Mouse (Mus musculus): ENCODE results near the gene Atg13. TPM values are rescaled to one million over a fixed set of nuclear protein-coding genes. Genes with fewer than 3 reads are reported as not detected.
"Not testable (repeated sequence)": the region's sequence is repeated elsewhere in the genome, so short reads cannot be mapped to it uniquely, and the experiment has no call there.

Gene Atg13
- polyA plus RNA-seq (2016; fragmentation: Nextera tagmentation; extraction: Ambion mirVana), result 29.3 and 29.8 TPM in 2 replicates

- peak within 1 kb of the TSS; percentile 77 for H3K27ac ChIP-seq
- peak within 1 kb of the TSS; percentile 63 for H3K9ac ChIP-seq
- no peaks in the 10 kb centered on the region for H3K36me3 ChIP-seq
- peak; percentile 94 for ATAC-seq (ENCODE audit: insufficient number of reproducible peaks, insufficient read depth, low FRiP score, low TSS enrichment)
- peak within 1 kb of the TSS; percentile 68 for H3K4me3 ChIP-seq
- H3K27me3 ChIP-seq, result no peaks in the 10 kb centered on the region
- peaks cover 16% of the 10 kb centered on the region for H3K4me1 ChIP-seq
- H3K4me2 ChIP-seq (replicated peaks), result peak within 1 kb of the TSS; percentile 82
- under 1% methylated on average over 66 of the region's 66 CpGs for WGBS
- H3K9me3 ChIP-seq, result no peaks in the 10 kb centered on the region
These were observed at the start of gene Atg13, which contains the start of gene Harbi1 for GRCm38 (mm10) chr2:91710272-91711234. Gene Atg13 (minus strand): TSS chr2:91710576. Gene Harbi1 (plus strand): TSS chr2:91710852.

- Histone ChIP-seq H3K4me1 (no peaks in the 10 kb centered on the region), H3K36me3 (no peaks in the 10 kb centered on the region), H3K9ac (no peak overlapping the region), H3K27ac (no peak overlapping the region), H3K27me3 (no peaks in the 10 kb centered on the region), H3K4me3 (no peak overlapping the region), H3K9me3 (no peaks in the 10 kb centered on the region), H3K4me2 (replicated peaks) (no peak overlapping the region)
- ATAC-seq (ENCODE audit: insufficient number of reproducible peaks, insufficient read depth, low FRiP score, low TSS enrichment), result no peak
- WGBS, result 70% methylated on average over 2 of the region's 2 CpGs
These were observed 39.5 kb upstream of the Atg13 start for GRCm38 (mm10) chr2:91749811-91750261.

- no peak overlapping the region for H3K4me3 ChIP-seq
- no peak for ATAC-seq (ENCODE audit: insufficient number of reproducible peaks, insufficient read depth, low FRiP score, low TSS enrichment)
- no peak overlapping the region for H3K27ac ChIP-seq
- no peaks in the 10 kb centered on the region for H3K36me3 ChIP-seq
- no peaks in the 10 kb centered on the region for H3K9me3 ChIP-seq
- WGBS, result 90% methylated on average over 5 of the region's 5 CpGs
- no peak overlapping the region for H3K9ac ChIP-seq
- H3K27me3 ChIP-seq, result no peaks in the 10 kb centered on the region
- H3K4me1 ChIP-seq, result no peaks in the 10 kb centered on the region
- no peak overlapping the region for H3K4me2 ChIP-seq (replicated peaks)
These were observed 34.3 kb upstream of the Atg13 start for GRCm38 (mm10) chr2:91744686-91745085.

- WGBS, result 93% methylated on average over 1 of the region's 1 CpGs
These were observed 29.2 kb upstream of the Atg13 start for GRCm38 (mm10) chr2:91739586-91739985.

GRCm38 (mm10) chr2:91735221-91735620, 24.8 kb upstream of the Atg13 start:
- no peaks in the 10 kb centered on the region for H3K27me3 ChIP-seq
- no peak overlapping the region for H3K4me3 ChIP-seq
- no peak overlapping the region for H3K9ac ChIP-seq
- ATAC-seq (ENCODE audit: insufficient number of reproducible peaks, insufficient read depth, low FRiP score, low TSS enrichment), result no peak
- no peak overlapping the region for H3K4me2 ChIP-seq (replicated peaks)
- H3K36me3 ChIP-seq, result no peaks in the 10 kb centered on the region
- H3K27ac ChIP-seq, result no peak overlapping the region
- 0 out of 2 replicates have a peak, but pooled peaks cover 3% of the 10 kb centered on the region for H3K4me1 ChIP-seq
- H3K9me3 ChIP-seq, result no peaks in the 10 kb centered on the region
- 89% methylated on average over 5 of the region's 5 CpGs for WGBS

More at GRCm38 (mm10) chr2:91739586-91739985, 29.2 kb upstream of the Atg13 start:
- H3K9ac ChIP-seq, result no peak overlapping the region
- no peak overlapping the region for H3K27ac ChIP-seq
- H3K27me3 ChIP-seq, result no peaks in the 10 kb centered on the region
- ATAC-seq (ENCODE audit: insufficient number of reproducible peaks, insufficient read depth, low FRiP score, low TSS enrichment), result no peak
- no peaks in the 10 kb centered on the region for H3K36me3 ChIP-seq
- no peaks in the 10 kb centered on the region for H3K4me1 ChIP-seq
- H3K4me2 ChIP-seq (replicated peaks), result no peak overlapping the region
- no peaks in the 10 kb centered on the region for H3K9me3 ChIP-seq
- H3K4me3 ChIP-seq, result no peak overlapping the region

GRCm38 (mm10) chr2:91729971-91730821, 19.8 kb upstream of the Atg13 start, which contains the start of gene Ambra1:
Gene Ambra1 (plus strand): TSS chr2:91730134.
- no peaks in the 10 kb centered on the region for H3K36me3 ChIP-seq
- no peaks in the 10 kb centered on the region for H3K9me3 ChIP-seq
- H3K27ac ChIP-seq, result peak within 1 kb of the TSS; percentile 91
- under 1% methylated on average over 68 of the region's 68 CpGs for WGBS
- H3K27me3 ChIP-seq, result no peaks in the 10 kb centered on the region
- peak within 1 kb of the TSS; percentile 54 for H3K4me2 ChIP-seq (replicated peaks)
- H3K4me3 ChIP-seq, result peak within 1 kb of the TSS; percentile 95
- ATAC-seq (ENCODE audit: insufficient number of reproducible peaks, insufficient read depth, low FRiP score, low TSS enrichment), result peak; percentile 84
- peak within 1 kb of the TSS; percentile 91 for H3K9ac ChIP-seq
- H3K4me1 ChIP-seq, result 0 out of 2 replicates have a peak, but pooled peaks cover 3% of the 10 kb centered on the region

- Histone ChIP-seq H3K9ac (no peak overlapping the region), H3K4me2 (replicated peaks) (peak overlapping the region; percentile 31; the same call in 1 of the 2 replicates), H3K36me3 (no peaks in the 10 kb centered on the region), H3K9me3 (no peaks in the 10 kb centered on the region), H3K4me1 (0 out of 2 replicates have a peak, but pooled peaks cover 3% of the 10 kb centered on the region), H3K27ac (no peak overlapping the region), H3K4me3 (peak overlapping the region; percentile 95), H3K27me3 (no peaks in the 10 kb centered on the region)
- 20% methylated on average over 4 of the region's 4 CpGs for WGBS
- no peak for ATAC-seq (ENCODE audit: insufficient number of reproducible peaks, insufficient read depth, low FRiP score, low TSS enrichment)
These were observed 19.2 kb upstream of the Atg13 start for GRCm38 (mm10) chr2:91729571-91729970.

- H3K36me3 ChIP-seq, result no peaks in the 10 kb centered on the region
These were observed 16.6 kb upstream of the Atg13 start for GRCm38 (mm10) chr2:91727011-91727410.

GRCm38 (mm10) chr2:91725476-91725875, 15.1 kb upstream of the Atg13 start:
- WGBS, result 36% methylated on average over 4 of the region's 4 CpGs
- H3K4me2 ChIP-seq (replicated peaks); H3K36me3 ChIP-seq; H3K4me1 ChIP-seq; ATAC-seq (ENCODE audit: insufficient number of reproducible peaks, insufficient read depth, low FRiP score, low TSS enrichment); H3K27ac ChIP-seq; H3K9me3 ChIP-seq; H3K27me3 ChIP-seq; H3K9ac ChIP-seq; H3K4me3 ChIP-seq: not testable (repeated sequence)

More at GRCm38 (mm10) chr2:91727011-91727410, 16.6 kb upstream of the Atg13 start:
- ATAC-seq (ENCODE audit: insufficient number of reproducible peaks, insufficient read depth, low FRiP score, low TSS enrichment), result no peak
- WGBS, result 84% methylated on average over 3 of the region's 3 CpGs
- no peak overlapping the region for H3K4me2 ChIP-seq (replicated peaks)
- H3K9ac ChIP-seq, result no peak overlapping the region
- H3K27me3 ChIP-seq, result no peaks in the 10 kb centered on the region
- H3K27ac ChIP-seq, result no peak overlapping the region
- H3K9me3 ChIP-seq, result no peaks in the 10 kb centered on the region
- no peak overlapping the region for H3K4me3 ChIP-seq
- 0 out of 2 replicates have a peak, but pooled peaks cover 3% of the 10 kb centered on the region for H3K4me1 ChIP-seq

- Histone ChIP-seq H3K4me1 (no peaks in the 10 kb centered on the region), H3K4me3 (no peak overlapping the region), H3K9ac (no peak overlapping the region), H3K27ac (no peak overlapping the region), H3K36me3 (peaks cover 15% of the 10 kb centered on the region), H3K4me2 (replicated peaks) (no peak overlapping the region), H3K9me3 (no peaks in the 10 kb centered on the region), H3K27me3 (no peaks in the 10 kb centered on the region)
- WGBS, result 69% methylated on average over 2 of the region's 2 CpGs
- no peak for ATAC-seq (ENCODE audit: insufficient number of reproducible peaks, insufficient read depth, low FRiP score, low TSS enrichment)
These were observed 14.3 kb upstream of the Atg13 start for GRCm38 (mm10) chr2:91724716-91725115.

GRCm38 (mm10) chr2:91723951-91724350, 13.6 kb upstream of the Atg13 start:
- Histone ChIP-seq H3K9me3 (no peaks in the 10 kb centered on the region), H3K4me1 (no peaks in the 10 kb centered on the region), H3K4me2 (replicated peaks) (no peak overlapping the region), H3K27ac (no peak overlapping the region), H3K27me3 (no peaks in the 10 kb centered on the region), H3K4me3 (no peak overlapping the region), H3K9ac (no peak overlapping the region), H3K36me3 (peaks cover 15% of the 10 kb centered on the region)
- ATAC-seq (ENCODE audit: insufficient number of reproducible peaks, insufficient read depth, low FRiP score, low TSS enrichment), result no peak
